Mouse (Mus musculus) frontal cortex, postnatal 14 days (tissue): Measurements from ENCODE around the gene Prkcd.

Experiments
- DNase-seq, 2 experiments: peaks; one replicate each; pipeline ENCODE4 v3.0.0; 2022; ENCODE audit warnings: low spot score in 2 of 2

The Prkcd gene

DNA sequence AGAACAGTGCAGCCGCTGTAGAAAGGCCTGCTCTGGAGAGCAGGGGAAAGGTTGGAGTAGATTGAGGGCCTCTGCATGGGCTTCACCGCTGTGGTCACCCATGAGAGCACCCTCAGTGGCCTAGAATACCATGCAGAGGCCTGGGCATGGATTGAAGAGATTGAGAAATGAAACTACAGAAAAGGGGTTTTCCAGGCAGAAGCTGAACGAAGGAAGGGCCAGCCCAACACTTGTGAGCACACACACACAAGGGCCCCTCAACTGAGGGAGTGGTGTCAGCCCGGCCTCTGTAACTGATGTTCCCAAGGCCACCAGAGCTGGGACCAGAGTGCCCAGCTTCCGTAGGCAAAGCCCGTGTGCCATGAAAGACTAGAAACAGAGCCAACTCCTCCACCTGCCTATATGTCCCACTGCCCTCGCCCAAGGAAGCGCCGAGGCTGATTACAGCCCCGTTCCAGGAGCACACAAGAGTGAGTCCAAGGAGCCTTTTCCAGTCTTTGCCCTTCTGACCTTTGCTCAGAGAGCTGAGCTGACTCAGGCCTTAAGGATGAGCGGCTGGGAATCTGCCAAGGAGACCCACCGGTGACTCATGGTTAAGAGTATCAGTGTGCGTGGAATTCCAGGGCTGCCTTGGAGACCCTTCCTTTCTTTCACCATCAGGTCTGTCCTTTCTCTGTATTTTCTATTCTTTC lies 9.4 kb upstream of the Prkcd start:
- no peak for DNase-seq

DNA sequence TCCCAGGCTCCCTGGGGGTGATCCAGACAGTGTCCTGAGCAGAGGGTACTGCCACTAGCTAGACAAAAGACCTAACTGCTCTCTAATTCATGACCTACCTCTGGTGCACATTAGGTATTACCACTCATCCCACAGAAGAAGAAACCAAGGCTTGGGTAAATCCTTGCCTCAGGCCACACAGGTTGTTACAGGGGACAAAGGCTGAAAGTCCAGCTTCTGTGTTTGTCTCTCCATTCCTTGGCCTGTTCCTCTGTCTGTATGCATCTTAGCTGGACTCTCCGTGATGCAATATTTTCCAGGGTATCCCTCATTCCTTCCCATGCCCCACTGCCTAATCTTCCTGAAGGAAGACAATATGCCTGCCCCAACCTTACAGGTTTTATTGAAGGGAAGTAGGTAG lies 8.4 kb upstream of the Prkcd start:
- no peak for DNase-seq

- DNase-seq = no peak
Observed at GRCm38 (mm10) chr14:30633708-30634107, 7.7 kb upstream of the Prkcd start.

DNA sequence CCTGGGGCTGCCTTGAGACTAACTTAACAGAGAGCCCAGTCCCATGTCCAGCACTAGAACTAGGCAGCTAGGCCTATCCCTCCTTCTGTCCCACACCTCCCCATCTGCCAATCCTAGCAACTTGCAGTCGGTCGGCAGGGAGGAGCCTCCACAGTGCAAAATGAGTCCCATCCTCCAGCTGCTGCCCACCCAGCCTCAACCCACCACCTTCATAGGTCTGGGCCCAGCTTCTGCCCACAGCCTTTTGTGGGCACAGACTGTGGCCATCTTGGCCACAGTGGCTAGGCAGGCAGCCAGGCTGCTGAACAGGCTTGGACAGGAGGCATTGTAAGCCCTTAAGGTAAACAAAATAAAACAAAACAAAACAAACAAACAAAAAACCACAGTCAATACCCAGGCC lies 5.8 kb upstream of the Prkcd start:
- DNase-seq = no peak

GRCm38 (mm10) chr14:30630811-30631576 lies 5.0 kb upstream of the Prkcd start:
- DNase-seq = no peak

GRCm38 (mm10) chr14:30629839-30630238 lies 3.8 kb upstream of the Prkcd start:
- no peak for DNase-seq

GRCm38 (mm10) chr14:30628235-30628634 lies 2.2 kb upstream of the Prkcd start:
- no peak for DNase-seq

DNA sequence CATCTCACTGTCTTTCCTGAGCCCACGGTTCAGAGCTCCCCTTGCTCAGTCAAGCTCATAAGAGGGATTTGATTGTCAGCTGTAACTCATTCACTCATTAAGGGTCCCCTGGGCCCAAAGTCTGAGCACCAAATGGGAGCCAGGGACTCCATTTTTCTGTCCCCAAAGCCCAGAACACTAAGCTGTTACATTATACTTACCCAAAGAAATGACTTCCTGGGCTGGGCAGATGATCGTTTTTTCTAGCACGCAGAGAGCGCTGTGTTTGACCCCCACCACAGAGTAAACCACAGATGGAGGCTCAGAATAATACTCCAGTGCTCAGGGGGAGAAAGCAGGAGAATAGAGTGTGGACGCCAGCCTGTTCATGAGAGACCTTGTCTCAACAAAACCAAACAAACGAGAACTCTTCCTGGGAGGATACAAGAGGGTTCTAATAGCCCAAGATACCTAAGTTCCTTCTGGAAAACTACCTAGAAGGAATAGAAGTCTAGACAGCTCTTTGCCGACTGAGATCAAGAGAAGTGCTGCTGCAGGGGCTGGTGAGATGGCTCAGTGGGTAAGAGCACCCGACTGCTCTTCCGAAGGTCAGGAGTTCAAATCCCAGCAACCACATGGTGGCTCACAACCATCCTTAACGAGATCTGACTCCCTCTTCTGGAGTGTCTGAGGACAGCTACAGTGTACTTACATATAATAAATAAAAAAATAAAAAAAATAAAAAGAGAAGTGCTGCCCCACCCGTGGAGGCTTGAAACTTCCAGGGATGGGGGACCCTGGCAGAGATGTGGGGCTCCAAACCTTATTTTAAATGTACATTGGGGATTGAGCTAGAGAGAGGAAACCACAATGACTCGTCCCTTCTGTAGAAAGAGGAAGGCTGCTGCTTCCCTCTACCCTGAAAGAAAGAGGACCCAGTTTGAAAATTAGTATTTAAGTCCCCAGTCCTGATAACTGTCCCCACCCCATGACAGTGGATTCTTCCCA lies 1.0 kb upstream of the Prkcd start:
- DNase-seq = no peak

DNA sequence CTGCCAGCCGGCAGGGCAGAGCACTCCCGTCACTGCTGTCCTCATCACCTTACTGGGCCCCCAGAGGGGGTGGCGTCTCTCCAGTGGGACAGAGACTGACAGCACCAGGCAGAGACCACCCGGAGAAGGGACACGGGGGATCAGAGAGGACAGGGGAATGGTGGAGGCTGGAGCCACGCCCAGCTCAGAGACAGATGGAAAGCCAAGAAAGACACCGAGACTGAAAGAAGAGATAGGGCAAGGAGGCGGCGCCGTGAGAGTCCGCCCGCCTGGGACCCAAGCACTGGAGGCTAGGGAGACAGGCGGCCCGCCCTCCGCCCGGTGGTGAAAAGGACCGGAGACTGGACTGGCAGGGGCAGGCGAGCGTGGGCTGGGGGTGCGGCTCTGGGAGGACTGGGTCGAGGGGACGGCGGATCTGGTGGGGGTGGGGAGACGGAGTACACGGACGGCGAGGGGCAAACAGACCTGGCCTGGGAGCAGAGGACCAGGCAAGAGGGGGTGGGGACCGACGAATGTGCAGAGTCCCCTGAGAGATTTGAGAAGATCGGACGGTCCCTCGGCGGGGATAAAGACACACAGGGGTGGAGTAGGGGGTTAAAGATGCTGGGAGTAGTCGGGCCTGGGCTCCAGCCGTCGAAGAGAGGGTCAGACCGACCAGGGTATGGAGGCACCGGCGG lies 741 bp downstream of the Prkcd start:
- no peak for DNase-seq

GRCm38 (mm10) chr14:30624277-30624721 lies 1.7 kb downstream of the Prkcd start:
- no peak for DNase-seq

DNA sequence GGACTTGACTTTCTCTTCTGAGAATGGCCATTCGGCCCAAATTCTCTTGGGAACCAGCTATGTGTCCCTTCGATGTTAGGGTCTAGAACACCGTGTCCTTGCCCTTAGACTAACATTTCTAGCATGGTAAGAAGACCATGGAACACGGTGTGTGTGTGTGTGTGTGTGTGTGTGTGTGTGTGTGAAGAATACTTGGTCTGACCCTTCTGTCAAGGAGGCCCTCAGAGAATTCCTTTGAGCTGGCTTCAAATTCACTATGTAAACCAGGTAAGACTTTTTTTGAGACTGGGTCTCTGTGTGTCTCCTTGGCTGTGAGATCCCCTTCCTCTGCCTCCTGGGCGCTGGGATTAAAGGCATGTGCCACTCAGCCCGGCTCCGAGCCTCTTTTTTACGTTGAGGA lies 3.5 kb downstream of the Prkcd start:
- DNase-seq = no peak

- DNase-seq = no peak
Observed at GRCm38 (mm10) chr14:30622130-30622529, 3.9 kb downstream of the Prkcd start.

DNA sequence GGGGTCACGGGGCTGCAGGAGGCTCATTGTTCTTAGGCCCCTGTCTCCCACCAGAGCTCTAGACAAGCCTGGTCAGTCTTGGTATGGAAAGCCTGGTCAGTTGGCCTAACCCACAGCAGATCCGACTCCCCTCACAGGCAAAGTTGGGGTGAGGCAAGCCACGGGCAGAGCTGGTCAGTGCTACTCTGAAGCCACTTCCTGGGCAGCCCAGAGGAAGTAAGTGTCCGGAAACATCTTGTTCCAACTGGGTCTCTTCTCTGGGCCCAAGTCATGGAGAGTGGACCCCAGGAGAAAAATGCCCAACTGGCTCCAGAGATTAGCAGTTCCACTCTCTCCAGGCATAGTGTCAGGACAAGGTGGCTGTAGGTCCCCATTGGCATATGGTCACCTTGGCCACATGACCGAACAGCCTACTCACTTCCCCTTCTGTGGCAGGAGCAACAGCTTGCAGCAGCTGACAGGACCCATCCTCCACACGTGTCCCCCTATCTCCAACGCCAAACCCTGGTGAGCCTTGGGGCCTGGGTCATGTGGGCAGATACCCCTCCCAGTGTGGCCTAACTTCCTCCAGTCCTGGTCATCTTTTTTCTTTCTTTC lies 5.9 kb downstream of the Prkcd start:
- peak in 1 of 2 experiments; percentile 18 for DNase-seq

DNA sequence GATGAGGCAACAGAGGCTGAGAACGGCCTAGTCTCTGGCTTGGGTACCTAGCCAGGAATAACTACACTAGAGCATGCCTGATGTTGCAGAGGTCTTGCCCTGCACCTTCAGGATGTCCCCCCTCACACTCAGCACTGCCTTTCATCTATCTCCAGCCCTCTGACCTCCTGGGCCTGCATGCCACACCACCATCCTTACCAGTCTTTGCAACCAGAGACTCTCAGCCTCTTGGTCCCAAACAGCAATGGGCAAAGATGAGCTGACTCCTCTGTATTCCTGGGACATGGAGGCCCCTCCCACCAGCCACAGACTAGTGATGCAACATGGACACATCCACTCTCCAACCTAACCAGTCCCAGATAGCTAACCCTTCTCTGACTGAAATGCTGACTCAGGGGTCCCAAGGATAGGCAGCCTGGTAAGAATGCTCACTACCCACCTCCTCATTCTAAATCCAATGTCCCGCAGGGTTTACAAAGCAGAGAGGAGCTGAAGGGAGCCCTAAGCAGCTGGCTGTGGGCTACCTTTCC lies 7.2 kb downstream of the Prkcd start:
- no peak for DNase-seq

DNA sequence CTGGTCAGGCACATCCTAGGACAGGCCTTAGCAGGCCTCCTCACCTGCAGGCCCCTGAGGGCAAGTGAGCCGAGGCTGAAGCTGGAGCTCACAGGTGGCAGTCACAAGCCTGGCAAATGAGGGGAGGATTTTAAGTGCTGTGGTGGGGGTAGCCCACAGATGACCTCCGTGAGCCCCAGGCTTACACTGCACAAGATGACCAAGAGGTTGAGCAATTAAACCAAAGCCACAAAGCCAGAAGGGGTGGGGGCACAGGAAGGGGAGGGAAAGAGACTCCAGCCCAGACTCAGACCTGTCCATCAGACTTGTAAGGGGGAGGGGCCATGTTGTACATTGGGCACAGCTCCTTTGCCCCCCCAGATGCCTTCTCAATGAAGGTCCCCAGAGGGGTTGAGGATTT lies 9.3 kb downstream of the Prkcd start:
- DNase-seq = no peak

- no peak for DNase-seq
Observed at GRCm38 (mm10) chr14:30612962-30613715, 12.9 kb downstream of the Prkcd start.

DNA sequence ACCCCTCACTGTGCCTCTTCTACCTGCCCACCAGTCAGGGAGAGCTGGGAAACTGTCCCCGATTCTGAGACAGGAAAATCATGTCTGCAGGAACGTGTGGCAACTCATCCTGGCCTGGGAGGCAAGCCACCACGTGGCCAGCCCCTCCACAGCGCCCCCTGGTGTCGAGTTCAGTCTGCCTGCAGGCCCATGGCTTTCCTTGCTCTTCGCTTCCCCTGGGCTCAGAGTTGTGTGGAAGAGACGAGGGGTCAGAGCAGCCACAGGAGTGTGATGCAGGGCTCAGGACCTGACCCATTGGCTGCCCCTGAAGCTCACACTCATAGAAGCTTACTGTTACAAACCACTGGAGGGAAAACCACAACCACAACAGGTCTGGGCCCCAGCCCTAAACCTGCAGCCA lies 13.5 kb downstream of the Prkcd start:
- DNase-seq = peak in 1 of 2 experiments; percentile 45

DNA sequence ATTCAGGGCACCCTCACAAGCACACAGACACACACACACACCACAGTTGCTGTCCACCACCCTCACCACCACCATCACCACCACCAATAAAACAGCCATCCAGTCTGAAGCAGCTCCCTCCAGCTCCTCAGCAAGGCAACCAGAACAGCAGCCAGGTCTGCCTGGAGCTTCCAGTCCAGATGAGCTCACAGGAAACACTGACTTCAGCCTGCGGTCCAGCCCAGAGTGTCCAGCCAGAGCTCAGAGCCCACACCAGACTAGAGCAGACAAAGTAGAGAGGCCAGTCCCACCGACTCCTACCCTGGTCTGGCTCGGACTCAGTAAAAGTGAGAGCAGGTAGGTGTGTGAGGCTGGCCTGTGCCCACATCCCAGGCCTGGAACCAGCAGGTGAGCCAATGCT lies 15.1 kb downstream of the Prkcd start:
- DNase-seq = no peak

- no peak for DNase-seq
Observed at GRCm38 (mm10) chr14:30610304-30610703, 15.7 kb downstream of the Prkcd start.

DNA sequence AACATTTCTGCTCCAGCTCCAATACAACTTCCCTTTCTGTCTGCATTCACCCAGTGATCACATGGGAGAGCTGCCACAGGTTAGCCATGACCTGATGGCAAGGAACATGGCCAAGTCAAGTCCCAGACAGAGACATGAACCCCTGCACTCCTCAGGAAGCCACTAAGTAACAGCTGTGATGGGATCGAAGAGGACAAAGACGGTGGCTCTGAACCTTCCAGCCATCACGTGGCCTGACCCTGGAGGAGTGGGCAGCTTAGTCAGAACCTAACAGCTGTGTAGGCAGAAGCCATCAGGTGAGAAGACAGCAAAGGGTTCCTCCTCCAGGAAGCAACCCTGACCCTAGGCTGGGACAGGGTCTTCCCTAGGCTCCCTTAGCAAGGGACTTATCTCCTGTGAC lies 16.5 kb downstream of the Prkcd start:
- no peak for DNase-seq
